Mouse (Mus musculus): ENCODE measurements around the gene Pcmtd2.
A peak's percentile ranks its signal among the peaks of the same experiment; 100 is the strongest.
"Not testable (repeated sequence)": the region's sequence is repeated elsewhere in the genome, so short reads cannot be mapped to it uniquely, and the experiment has no call there.

Gene Pcmtd2

DNA sequence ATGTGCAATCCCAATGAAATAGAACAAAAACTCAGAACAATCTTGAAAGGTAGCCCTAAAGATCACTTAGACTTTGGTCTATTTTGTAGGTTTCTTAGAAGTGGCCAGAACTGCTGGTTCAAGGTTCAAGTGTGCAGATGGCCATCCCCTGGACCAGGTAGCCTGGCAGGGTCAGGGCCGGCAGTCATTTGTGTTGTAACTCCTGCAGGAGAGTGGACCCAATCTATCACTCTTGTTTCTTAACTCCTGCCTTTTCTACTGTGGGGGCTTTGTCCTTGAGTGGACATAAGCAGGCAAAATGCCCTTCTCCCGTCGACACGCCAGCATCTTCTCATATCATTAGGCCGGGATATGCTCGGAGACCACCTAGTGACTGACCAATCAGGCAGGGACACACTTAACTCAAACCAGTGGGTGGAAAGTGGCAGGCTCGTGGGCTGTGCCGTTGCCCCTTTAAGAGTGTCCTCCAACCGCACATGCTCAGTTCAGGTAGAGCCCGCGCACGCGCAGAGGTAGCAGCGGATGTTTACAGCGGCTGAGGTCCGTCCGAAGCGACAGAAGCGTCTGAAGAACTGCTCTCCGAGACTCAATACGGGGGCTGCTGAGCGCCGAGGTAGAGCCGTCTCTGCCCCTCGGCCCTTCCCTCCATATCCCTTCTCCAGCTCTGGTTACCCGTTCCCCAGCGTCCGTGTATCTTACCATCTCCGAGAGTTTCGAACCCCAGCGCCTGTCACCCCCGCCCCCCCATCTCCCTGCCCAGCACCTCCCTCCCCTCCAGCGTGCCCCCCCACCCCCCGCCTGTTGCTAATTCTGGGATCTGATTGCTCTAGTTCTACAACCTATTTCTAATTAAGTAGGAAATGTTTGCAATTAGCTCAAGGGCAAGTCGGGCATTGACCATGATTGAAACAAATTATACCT, at the start of gene Pcmtd2:
Gene Pcmtd2 (plus strand): TSS at position 483 of the 921 bp plus-strand sequence.
- peak; percentile 89 to 91 for DNase-seq

DNA sequence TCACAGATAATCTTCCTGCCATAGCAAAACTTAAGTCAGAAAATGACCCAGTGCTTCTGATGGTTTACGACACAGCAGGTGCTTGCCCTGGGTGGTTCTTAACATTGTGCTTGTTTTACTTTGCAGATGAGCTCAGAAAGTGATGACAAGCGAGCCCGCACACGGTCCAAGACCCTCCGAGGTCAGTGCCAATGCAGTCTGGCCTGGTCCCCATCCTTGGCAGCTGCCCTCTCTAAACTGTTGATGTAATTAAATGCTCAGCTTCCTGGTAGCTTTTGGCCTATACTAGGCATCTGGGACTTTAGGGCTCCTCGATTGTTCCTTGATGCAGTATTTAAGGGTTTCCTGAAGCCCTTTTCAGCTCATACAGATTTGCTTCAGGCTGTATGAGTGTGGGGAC, 48.3 kb upstream of the Pcmtd2 start:
- no peak for DNase-seq

DNA sequence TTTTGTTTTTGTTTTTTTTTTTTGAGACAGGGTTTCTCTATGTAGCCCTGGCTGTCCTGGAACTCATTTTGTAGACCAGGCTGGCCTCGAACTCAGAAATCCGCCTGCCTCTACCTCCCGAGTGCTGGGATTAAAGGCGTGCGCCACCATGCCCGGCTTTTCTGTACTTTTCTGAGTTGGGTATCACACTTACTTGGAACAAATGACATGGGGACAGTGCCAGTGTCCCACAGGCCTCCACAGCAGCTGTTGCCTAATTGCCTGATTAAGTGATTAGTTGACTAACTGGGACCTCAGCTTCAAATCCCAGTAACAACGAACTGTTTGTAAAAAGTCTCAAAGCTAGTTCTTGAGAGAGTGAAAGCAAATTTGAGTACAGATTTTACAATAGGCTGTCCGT, 44.5 kb upstream of the Pcmtd2 start:
- not testable (repeated sequence) for DNase-seq

DNA sequence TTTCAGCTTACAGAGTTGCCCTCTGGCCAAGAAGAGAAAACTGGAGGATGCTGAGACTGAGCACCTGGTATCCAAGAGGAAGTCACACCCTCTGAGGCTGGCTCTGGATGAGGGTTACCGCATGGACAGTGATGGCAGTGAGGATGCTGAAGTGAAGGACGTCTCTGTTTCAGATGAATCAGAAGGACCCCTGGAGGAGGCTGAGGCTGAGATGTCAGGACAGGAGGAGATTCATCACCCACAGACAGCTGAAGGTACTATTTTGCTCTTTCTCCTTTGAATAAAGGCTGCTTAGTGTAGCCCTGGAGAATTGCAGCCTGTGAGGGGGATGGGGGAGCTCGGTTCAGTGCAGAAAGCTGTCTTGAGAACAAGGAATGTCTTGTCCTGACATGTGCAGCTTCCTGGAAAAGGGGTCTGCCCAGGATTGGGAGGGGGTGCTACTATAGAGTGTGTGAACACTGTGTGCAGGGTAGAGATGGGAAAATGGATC, 42.0 kb upstream of the Pcmtd2 start:
- DNase-seq: no peak

DNA sequence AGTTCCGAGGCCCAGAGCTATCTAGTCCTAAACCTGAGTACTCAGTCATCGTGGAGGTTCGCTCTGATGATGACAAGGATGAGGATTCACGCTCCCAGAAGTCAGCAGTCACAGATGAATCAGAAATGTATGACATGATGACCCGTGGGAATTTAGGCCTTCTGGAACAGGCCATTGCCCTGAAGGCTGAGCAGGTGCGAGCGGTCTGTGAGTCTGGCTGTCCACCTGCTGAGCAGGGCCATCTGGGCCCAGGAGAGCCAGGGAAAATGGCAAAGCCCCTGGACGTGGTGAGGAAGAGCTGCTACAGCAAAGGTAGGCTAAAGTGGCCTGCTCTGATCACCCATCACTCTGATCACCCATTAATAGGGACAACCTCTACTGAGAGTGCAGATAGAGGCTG, 40.0 kb upstream of the Pcmtd2 start:
- DNase-seq: no peak

DNA sequence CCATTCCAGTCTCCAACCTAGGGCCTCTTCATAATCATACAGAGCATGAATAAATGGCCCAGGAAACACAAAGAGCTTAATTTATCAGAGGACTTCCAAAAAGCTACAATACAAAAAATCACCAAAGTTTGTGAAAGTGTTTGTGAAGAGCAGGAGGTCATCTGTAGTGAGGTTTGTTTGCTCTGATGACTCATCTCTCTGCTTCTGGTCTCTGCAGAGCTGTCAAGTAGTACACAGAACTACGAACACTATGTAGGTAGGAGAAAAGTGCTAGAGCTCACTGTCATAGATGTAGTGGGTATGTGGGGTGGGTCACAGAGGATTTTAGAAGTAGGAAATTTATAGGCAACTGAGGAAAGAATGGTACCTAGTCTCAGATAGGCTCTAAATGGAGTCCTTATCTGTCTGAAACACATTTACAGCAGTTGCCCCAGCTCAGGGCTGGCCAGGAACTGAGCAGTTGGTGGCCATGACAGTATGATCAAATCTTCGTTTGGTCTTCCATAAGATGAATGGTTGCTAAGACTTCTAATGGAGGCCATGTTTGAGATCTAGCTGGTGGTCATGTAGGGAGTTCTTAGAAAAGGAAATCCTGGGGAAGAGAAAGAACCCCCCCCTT, 8.5 kb upstream of the Pcmtd2 start:
- no peak for DNase-seq

DNA sequence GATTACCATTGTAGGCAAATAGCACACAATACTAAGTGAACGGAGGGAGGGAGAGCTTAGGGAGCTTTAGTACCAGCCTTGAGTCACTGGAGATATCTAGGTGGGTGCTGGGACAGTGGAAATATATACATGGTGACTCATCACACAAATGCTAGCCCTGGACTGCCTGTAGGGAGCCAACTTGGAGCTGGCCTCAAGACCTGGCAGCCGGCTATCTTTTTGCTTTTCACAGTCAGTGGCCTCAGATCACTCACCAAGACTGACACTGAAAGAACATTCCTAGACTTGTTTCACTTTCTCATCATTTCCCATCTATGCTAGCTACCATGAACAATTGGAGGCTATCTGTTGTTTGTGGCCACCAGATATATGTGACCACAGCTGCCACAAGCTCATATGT, 4.9 kb upstream of the Pcmtd2 start:
- DNase-seq: no peak

DNA sequence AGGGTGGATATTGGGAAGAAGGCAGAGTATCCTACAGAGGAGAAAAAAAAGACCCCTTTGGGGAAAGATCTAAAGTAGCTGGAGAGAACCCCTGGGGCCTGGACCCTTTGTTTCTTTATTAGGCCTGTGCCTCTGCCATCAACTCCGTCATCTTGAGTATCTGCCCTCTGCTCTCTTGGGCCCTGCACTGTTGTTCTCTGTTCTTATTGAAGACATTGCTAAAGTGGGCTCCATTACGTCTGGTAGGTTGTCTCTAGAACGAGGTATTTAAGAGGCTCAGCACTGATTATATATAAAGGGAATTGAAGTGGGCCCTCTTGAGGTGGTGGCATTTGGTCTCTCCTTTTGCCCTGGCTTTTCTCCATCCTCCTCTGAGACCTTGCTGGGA, 633 bp downstream of the Pcmtd2 start:
- DNase-seq: no peak

DNA sequence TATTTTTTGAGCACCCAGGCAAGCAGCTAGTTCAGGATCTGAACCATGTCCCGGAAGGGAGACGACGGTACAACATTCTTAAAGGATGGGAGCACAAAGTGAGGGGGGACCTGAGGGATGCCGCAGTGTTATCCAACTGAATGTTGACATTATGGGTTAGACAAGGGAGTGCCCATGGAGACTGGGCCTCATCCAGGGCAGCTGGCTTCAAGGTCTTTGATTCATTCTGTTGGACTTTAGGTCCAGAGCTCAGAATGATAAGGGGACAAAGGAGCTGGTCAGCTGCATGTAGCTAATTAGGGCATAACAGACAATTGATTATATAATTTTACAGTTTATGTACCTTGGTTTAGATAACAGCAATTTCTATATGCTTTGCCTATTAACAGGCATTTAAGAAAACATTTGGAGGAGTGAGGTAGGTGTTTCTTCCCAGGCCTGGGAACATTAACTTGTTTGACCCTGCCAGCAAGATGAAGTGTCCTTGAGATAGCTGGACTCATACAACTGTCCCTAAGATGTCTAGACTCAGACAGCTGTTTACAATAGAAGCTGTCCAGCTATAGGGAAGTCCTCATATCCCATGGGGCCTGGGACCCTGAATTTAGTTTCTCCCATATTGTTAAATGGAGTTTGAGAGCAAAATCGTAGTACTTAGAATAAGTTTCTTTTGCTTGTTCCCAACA, 8.2 kb downstream of the Pcmtd2 start:
- DNase-seq: no peak

DNA sequence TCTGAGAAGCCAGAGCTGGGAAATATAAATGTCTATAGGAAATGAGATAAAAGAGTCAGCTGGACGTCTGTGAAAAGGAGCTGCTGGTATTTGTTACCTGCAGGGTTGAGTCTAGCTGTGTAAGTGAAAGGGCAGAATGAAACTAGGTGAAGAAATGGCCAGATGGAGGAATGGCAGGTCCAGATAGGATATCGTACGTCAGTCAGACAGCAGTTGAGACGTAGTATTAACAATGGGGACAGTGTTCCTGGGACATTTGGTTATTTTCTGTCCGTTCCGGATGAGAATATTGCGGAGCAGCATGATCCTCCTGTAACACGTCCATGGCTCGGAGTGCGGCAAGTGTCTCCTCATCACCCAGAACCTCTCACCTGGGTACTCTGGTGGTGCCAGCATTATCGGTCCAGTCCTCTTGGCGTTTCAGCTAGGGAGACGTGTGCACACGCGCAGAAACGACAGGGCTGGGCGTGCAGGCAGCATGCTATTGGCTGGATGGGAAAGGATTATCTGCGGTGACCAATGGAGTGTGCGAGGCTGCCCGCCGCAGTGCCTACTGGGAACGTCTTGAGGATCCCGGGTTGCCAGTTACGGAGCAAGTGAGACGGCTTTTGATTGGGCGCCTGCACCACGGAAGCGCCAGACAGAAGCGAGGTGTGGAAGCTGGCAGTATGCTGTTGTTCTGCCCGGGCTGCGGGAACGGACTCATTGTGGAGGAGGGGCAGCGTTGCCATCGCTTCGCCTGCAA, 26.3 kb downstream of the Pcmtd2 start, which contains the start of gene Polr3k:
Gene Polr3k (plus strand): TSS at position 547 of the 745 bp plus-strand sequence.
- DNase-seq: peak; percentile 90 to 92

DNA sequence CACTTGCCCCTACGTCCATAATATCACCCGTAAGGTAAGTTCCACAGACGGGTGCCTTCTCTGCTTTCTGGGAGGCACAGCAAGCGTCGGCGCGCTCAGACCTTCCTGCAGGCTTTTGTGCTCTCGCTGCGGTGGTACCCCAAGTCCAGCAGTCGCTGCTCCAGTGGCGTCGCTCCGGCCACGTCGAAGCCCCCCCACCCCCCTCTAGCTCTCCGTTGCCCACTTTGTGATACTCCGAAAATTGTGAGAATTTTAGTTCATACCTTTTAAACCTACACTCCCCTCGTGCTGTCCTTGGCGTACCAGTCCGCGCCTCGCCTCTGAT, 26.8 kb downstream of the Pcmtd2 start:
- DNase-seq: no peak

DNA sequence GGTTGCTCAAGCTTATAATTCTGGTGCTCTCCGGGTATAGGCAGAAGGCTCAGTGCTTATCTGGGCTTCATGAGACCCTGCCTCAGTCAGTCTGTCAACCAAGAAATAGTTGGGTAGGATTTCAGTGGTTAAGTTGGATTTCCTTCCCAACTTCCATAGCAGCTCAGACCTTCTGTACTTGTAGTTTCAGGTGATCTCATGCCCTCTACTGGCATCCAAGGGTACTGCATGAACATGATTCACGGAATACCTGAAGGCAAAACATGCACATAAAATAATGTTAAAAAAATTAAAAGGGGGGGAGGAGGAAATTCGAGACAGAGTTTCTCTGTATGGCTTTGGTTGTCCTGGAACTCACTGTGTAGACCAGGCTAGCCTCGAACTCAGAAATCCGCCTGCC, 29.3 kb downstream of the Pcmtd2 start:
- peak in 1 of 2 experiments; percentile 38 for DNase-seq

DNA sequence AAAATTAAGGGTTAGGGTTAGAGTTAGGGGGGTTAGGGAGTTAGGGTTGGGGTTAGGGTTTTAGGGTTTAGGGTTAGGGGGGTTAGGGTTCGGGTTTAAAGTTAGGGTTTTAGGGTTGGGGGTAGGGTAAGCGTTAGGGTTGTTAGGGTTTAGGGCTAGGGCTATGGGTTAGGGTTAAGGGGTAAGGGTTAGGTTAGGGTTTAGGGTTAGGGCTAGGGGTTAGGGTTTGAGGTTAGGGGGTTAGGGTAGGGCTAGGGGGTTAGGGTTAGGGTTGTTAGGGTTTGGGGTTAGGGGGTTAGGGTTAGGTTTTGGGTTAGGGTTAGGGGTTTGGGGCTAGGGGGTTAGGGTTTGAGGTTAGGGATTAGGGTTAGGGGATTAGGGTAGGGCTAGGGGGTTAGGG, 33.4 kb downstream of the Pcmtd2 start:
- no peak for DNase-seq

DNA sequence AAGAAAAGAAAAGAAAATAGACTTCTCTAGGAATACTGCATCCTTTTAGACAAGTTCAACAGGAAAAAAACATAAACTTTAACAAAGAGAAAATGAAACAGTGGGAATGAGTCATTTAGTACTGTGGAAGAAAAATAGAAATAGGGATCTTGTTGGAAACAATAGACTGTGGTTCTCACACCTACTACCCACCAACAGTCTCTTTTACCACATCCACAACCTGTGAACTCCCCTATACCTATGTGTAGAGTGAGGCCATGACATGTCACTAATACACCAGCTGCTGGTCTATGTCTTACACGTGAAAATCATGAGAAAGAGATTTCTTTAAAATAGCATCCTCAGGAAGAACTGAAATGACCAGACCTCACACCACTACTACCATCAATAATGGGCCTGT, 41.2 kb downstream of the Pcmtd2 start:
- no peak for DNase-seq

DNA sequence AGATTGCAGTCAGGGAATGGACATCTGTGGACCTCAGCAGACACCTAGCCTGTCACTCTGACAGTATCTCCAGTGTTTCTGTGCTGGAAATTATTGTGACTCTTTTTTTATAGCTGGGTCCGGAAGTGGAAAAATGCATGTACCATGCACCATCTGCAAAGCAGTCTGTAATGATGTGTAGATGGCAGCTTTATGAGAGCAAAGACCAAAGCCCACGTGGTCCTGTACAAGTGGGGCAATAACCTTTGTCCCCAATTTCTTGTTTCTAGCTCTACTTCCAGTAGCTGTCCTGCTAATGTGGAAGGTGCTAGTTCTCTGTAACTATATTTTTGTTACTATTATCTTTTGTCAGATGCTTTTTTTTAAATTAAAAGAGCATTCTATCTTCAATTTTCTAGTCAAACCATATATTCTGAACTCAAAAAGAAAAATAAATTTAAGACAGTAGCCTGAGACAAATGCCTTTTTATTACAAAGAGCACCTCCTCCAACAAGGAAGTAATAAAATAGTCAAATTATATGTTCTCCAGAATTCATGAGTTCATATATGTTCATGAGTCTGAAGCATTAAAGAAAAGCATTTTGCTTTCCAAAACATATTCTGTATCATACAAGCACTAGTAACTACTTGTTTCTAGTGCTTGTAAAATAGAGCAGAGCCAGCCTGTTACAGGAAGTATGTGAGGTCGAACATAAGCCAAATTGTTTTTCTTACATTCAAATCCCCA, 45.5 kb downstream of the Pcmtd2 start:
- DNase-seq: no peak
